Mouse (Mus musculus) right cerebral cortex, postnatal 36 days (tissue): ENCODE measurements at regions not wholly inside any gene's neighbourhood (a gene's known extent, or its start where the extent isn't known, plus 50 kb on each side); places are given as distances from the start of the nearest gene placed in this dataset.

Experiments used
- DNase-seq, 2 experiments: peaks; one replicate each; pipeline ENCODE4 v3.0.0; 2022; ENCODE audit warnings: low spot score in 2 of 2, mixed read lengths in 1 of 2

DNA sequence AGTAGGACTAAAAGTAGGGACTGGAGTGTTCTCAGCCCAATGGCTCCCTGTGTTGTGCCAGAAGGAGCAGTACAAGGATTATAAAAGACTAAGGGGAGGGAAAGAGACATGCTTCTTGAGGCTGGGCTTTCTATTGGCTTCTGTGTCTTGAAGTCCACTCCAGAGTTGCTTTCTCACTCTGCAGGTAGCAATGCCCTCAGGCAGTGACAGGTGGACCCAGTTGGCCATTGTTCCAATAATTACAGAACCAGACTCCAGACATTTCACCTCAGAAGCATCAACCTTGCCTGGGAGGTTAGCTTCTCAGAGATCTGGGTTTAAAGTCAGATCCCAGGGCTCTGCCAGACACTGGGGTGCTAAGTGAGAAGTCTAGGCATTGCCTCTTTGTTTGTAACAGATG, 136.3 kb upstream of the Tll1 start:
- DNase-seq, result no peak

DNA sequence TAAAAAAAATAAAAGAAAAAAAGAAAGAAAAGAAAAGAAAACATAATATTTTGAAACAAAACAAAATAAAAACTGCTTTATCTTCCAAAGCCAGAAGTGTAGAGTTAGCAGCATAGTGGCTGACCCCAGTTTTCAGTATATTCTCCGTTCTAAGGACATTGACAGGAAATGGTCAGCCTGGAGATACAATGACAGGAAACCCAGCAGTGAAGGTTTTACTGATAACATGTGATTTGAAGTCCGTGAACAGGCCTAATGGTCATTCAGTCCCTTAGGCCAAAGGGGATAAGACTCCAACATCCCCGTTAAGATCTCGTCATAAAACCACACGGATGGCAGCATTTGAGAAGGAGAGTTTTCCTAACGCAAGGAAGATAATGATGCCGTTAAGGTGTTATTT, 131.3 kb upstream of the Tll1 start:
- DNase-seq, result no peak

DNA sequence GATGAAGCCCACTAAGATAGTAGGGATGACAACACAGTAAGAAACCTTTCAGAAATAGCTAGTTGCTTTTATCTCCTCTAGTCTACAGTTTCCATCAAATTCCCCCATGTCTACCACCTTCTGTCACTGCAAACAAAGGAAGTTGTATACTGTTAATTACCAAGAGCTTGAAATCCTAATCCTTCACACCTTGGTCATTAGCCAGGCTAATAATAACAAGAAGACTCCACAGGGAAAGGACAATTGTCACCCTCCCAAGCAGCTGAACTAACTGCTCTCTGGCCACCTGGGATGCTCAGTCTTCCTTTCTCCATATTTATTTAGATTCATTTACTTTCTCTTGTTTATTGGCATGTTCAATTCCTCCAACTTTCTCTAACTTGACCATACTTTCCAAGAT, 130.5 kb upstream of the Tll1 start:
- DNase-seq, result no peak

DNA sequence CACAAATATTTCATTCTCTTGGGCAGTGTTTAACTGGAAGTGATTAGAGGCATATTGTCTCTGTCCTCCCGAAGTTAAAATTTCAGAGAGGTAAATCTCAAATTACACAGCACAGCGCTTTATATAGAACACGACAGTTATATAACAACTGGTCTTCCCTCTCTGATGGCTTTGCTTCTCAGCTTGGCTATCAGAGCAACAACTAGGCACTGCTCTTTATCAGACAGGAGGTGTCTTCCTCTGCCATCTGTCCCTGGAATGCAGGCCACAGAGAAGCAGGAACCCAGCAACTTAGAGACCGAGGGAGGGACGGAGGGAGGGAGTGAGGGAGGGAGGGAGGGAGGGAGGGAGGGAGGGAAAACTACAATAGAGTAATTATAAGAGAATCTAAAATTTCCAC, 129.4 kb upstream of the Tll1 start:
- DNase-seq, result no peak

DNA sequence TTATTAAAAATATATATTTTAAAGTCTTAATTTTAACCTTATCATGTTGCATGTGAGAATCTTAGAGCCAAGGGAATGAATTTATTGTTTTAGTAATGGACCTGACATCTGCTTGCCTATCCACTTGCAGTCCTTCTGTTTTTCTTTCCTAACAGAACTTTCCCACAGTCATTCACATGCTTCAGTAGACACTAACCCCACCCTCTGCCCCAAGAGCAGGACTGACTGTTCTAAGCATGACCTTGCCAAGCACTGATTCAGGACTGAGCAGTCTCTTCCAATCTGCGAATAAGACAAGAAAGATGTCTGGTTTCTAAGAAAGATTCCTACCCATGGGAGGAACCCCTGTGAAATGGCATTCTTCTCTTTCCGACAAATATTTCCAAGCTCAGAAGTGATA, 117.9 kb upstream of the Tll1 start:
- DNase-seq, result no peak

DNA sequence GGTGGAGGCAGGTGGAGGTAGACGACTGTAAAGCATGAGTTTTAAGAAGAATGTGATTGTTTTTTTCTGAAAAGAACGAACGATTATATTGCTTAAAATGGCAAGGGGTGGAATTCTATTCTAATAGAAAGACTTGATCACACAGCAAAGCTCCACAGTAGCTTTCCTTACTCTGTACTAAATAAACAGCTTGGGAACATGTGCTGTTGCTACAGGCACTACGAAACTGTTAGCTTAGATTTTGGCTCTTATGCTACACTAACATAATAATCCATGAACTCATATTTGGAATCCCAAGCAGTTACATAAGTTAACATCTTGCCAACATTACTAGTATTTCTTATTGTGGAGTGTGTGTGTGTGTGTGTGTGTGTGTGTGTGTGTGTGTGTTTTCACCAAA, 114.3 kb upstream of the Tll1 start:
- DNase-seq, result no peak

DNA sequence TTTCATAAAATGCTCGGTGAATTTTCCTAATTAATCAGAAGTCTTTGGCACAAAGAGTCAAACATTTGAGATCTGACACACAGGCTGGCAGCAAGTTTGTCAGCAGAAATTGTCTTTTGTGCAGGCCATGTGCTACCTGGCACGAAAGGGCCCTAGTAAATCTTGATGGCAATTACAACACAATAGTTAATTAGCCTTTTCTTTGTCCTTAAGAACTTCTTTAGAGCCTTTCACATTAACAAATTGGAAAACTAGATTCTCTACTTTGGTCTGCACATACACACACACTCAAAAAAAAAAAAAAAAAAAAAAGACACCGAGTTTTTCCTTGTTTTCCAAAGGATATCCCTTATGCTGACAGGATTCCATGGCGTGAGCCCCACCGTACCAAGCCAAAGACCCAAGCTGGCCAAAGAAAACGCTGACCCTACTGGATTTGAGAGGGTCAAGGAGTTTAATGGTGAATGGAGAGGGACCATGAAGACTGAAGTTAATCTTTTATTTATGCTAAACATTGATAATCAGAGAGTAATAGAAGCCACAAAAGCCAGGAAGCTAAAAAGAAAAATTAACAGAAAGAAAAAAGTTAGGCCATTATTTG, 113.2 kb upstream of the Tll1 start:
- no peak for DNase-seq

DNA sequence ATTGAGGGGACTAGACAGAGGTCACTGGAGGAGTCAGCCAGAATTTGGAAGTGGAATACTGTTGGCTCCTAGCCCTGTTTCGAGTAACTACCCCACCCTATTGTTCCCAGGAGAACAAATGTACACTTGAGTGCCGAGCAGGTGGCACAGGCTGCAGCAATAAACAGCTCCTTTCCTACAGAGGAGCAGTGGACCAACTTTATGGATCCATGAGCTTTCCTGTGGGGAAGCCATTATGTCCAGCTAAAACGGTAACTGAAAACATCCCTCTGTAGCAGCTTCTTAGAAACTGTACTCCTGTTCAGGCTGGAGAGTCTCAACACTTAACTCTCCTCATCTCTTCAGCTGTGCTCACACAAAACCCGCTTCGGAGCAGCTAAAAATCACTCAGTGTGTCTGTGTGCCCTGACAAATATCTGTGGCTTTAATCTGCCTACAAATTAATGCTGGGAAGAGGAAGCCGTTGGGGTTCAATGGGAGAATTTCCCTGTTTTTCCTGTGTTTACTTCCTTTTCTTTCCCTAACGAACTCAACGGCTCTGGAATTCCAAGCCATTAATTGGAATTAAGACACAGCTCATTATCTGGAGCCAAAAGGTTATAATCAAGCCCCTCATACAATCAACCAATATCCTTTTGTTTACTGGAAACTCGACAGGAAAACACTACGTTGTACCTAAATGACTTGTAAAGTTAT, 112.6 kb upstream of the Tll1 start:
- DNase-seq, result no peak

DNA sequence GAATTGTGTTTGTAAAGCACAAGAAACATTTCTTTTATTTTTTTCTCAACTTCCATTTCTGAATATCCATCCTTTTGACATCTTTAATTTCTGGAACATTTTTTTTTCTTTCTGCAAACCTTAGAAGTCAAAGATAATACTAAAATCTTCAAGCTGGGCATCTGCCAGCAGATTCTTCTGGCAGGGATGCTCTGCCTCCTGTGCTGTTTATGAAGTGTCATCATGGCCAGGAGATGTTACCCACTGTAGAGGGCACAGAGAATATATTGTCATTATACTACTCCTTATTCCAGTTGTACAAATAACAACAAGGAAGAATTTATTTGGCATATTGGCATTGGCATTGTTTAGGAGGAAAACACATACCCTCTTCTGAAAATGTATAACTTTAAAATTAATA, 111.7 kb upstream of the Tll1 start:
- DNase-seq, result no peak

DNA sequence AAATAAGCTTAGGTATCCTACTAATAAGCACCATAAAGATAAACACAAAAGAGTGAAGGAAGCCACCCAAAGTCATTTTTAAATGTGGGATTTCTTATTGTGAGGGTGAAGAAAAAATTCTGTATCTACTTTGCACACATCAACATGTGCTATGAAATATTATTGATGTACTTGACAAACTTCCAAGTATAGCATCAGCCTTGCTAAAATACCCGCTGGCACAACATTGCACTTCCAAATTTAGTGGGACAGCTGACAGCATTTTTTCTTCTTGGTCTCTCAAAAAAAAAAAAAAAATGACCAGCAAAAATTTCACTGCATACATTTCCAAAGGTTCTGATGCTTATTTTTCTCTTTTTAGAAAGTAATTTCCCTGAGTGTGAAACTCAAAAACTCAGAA, 101.9 kb upstream of the Tll1 start:
- peak in 1 of 2 experiments; percentile 2 for DNase-seq

DNA sequence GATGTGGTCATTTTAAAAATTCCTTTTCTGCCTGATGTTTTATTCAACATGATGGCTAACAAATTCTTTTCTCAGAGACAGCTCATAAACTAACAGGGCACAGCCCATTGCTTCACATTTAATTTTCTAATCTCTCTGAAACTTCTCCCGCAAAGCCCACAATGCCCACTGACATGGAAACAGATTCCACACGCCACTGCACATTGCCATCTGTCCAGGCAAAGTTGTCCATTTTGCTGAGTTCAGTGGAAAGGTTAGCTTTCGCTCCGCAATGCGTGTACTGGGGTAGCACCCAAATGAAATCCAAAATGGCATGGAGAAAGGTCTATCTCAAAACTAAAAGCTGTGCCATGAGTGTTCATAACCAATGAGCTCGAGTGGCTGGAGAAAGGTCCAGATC, 76.7 kb upstream of the Tll1 start:
- DNase-seq, result no peak

DNA sequence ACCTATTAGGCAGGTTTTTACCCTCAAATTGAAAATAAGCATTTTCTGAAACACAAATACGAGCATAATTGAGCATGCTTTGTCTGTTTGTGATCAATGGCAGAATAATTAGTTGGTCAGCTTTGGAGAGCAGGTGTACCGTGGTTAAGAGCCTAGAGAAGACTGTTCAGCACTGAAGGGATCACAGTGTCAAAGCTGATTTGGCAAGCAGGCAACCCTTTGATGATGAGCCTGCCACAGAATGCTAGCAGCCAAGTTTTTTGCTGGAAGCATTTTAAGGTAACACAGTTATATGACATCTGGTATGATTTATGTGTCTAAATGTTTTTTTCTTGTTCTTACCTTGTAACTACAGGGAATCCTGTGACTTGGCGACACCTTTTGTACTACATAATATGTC, 75.5 kb upstream of the Tll1 start:
- no peak for DNase-seq

DNA sequence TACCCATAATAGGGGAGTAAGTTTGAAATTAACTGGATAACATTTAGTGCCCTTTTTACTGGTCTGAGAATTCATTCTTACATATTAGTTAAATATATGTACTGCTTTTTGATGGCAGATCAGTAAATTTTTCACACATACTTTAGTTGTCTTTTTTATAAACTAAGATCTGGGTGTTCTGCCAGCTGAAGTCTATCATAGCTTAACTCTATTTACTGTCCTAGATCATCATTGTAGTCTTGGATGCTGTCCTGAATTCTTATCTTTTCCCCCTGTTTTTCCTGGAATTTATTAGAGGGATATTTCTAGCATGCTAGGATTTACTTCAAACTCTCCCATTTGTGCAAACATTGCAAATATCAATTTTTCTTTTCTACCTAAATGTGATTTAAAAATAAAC, 74.3 kb upstream of the Tll1 start:
- no peak for DNase-seq

DNA sequence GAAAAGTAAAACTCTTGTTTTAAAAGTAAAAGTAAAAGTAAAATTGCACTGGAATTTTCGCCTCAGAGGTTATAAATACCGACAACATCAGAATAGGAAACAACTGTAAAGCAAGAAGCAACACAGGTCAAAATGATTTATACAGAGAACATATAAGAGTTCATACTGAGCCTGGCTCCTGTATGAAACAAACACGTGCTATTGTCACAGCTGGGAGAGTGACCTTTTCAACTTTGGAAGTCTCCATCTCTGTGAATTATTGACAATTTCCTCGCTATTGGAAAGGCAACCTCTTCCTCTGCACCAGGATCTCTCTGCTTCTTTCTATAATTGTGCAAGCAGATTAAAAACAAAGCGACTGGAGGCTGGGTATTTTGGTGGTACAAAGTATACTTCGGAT, 70.0 kb upstream of the Tll1 start:
- DNase-seq, result no peak

DNA sequence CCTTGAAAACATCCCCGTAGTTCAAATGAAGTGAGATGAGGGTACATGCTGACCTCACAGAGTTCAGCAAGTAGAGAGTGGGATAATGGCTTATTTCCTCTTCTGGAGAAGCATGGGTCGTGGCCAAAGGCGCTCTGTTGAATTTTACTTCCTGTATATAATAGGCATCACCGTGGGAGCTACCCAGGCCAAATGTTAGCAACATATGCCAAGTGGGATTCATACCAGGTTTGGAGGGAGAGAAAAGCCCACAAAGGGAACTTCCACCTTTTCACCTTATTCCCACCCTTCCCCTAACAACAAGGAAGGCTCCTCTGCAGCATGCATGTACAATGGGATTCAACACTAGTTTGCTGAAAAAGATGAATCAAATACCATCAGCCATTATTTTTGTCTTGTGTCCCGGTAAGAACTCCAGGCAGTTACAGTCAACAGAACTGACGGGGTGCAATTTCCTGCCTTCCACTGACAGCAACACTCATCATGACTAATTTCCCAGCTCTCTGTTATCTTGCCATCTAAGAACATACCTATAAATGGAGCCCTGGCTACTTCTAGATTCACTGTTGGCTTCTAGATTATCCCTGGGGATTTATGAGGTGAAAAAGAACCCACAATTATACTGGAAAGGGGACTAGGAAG, 59.4 kb upstream of the Tll1 start:
- DNase-seq, result no peak
